Mouse (Mus musculus): ENCODE measurements around the gene Smim9. TPM values are rescaled to one million over a fixed set of nuclear protein-coding genes. Genes with fewer than 3 reads are reported as not detected.
"Not testable (repeated sequence)": the region's sequence is repeated elsewhere in the genome, so short reads cannot be mapped to it uniquely, and the experiment has no call there.

The Smim9 gene
- polyA plus RNA-seq (2012; ENCODE audit: insufficient read depth, insufficient read length, missing spikeins), result not detected in 2 replicates

- no peaks in the 10 kb centered on the region for H3K4me1 ChIP-seq (ENCODE audit: control insufficient read depth, insufficient read depth, insufficient read length, low read length)
- no peak within 1 kb of the TSS for H3K27ac ChIP-seq (replicated peaks; ENCODE audit: low read depth, low read length)
- no peak within 1 kb of the TSS for H3K4me3 ChIP-seq (ENCODE audit: insufficient read depth, low read depth, low read length)
These were observed at the start of gene Smim9 for GRCm38 (mm10) chrX:75163670-75164069. Gene Smim9 (minus strand): TSS chrX:75163770.

- Histone ChIP-seq H3K27ac (replicated peaks; ENCODE audit: low read depth, low read length) (no peak overlapping the region), H3K4me1 (ENCODE audit: control insufficient read depth, insufficient read depth, insufficient read length, low read length) (no peaks in the 10 kb centered on the region), H3K4me3 (ENCODE audit: insufficient read depth, low read depth, low read length) (peak overlapping the region; percentile 33)
These were observed 7.9 kb downstream of the Smim9 start for GRCm38 (mm10) chrX:75155576-75156243.

GRCm38 (mm10) chrX:75152249-75152648, 11.3 kb downstream of the Smim9 start:
- Histone ChIP-seq H3K4me1 (ENCODE audit: control insufficient read depth, insufficient read depth, insufficient read length, low read length) (no peaks in the 10 kb centered on the region), H3K27ac (replicated peaks; ENCODE audit: low read depth, low read length) (no peak overlapping the region)

DNA sequence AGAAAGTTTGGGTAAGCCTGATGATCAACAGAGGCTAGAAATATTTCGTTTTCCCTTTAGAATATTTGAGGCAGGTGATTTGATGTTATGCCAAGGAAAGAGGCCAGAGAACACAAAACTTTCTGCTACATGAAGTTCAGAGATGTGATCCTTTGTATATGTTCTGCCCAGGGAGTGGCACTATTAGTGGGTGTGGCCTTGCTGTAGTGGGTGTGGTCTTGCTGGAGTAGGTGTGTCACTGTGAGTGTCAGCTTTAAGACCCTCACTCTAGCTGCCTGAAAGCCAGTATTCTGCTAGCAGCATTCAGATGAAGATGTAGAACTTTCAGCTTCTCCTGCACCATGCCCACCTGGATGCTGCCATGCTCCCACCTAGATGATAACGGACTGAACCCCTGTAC, 13.3 kb downstream of the Smim9 start:
- Histone ChIP-seq H3K27ac (replicated peaks; ENCODE audit: low read depth, low read length) (no peak overlapping the region), H3K4me3 (ENCODE audit: insufficient read depth, low read depth, low read length) (no peak overlapping the region), H3K4me1 (ENCODE audit: control insufficient read depth, insufficient read depth, insufficient read length, low read length) (no peaks in the 10 kb centered on the region)

More at GRCm38 (mm10) chrX:75152249-75152648, 11.3 kb downstream of the Smim9 start:
- H3K4me3 ChIP-seq (ENCODE audit: insufficient read depth, low read depth, low read length), result no peak overlapping the region

DNA sequence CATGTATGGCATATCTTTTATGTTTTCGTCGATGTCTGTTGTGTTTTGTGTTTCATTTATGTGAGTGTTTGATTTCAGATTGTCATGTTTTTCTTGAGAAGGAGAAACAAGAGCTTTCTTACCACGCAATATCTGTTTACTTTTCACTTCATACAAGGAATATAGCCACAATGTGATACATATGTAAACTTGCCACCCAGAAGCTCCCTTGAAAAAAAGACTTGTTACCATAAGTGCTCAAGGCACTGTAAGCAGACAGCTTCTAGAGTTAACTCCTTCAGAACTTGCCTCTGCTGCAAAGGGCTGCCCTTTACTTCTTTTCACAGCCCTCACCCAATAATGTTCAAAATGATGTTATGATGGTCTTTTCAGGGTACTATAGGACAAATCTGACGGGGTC, 15.2 kb downstream of the Smim9 start:
- Histone ChIP-seq H3K4me3 (ENCODE audit: insufficient read depth, low read depth, low read length) (no peak overlapping the region), H3K27ac (replicated peaks; ENCODE audit: low read depth, low read length) (no peak overlapping the region), H3K4me1 (ENCODE audit: control insufficient read depth, insufficient read depth, insufficient read length, low read length) (no peaks in the 10 kb centered on the region)

DNA sequence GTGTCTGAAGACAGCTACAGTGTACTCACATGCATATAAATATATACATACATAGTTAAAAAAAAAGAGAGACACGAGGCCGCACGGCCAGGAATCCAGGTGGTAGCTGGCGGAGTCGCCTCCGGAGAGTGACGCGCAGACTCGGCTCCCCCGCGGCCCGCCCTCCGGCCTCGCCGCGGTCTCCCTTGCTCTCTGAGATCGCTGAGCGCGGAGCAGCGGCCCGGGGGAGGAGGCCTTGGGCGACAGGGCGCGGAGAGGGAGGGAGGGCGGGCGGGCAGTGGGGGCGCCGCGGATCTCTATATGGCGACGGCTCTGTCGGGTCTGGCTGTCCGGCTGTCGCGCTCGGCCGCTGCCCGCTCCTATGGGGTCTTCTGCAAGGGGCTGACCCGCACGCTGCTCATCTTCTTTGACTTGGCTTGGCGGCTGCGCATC, 20.4 kb downstream of the Smim9 start:
- not testable (repeated sequence) for H3K4me1 ChIP-seq (ENCODE audit: control insufficient read depth, insufficient read depth, insufficient read length, low read length); H3K27ac ChIP-seq (replicated peaks; ENCODE audit: low read depth, low read length)
- 0 out of 2 replicates have a peak overlapping the region, but pooled peaks have one; percentile 10 for H3K4me3 ChIP-seq (ENCODE audit: insufficient read depth, low read depth, low read length)

DNA sequence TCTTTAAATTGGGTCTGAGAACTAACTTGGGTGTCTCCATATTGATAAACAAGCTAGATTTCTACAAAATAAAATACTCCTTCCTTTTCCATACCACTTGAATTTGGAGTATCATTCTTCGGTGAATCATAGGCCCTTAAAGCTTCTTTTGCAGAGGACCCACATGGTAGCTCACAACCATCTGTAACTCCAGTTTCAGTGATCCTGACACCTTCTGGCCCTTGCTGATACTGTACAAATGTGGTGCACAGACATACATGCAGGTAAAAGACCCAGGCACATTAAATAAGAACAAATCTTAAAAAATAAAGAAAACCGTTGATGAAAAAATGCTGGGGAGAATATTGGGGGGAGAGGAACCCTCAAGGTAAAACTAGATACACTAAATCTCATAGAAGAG, 25.4 kb downstream of the Smim9 start:
- Histone ChIP-seq H3K4me1 (ENCODE audit: control insufficient read depth, insufficient read depth, insufficient read length, low read length) (no peaks in the 10 kb centered on the region), H3K27ac (replicated peaks; ENCODE audit: low read depth, low read length) (no peak overlapping the region), H3K4me3 (ENCODE audit: insufficient read depth, low read depth, low read length) (no peak overlapping the region)

GRCm38 (mm10) chrX:75137729-75138128, 25.8 kb downstream of the Smim9 start:
- Histone ChIP-seq H3K4me1 (ENCODE audit: control insufficient read depth, insufficient read depth, insufficient read length, low read length) (no peaks in the 10 kb centered on the region), H3K4me3 (ENCODE audit: insufficient read depth, low read depth, low read length) (no peak overlapping the region), H3K27ac (replicated peaks; ENCODE audit: low read depth, low read length) (peak overlapping the region; percentile 63)

GRCm38 (mm10) chrX:75136938-75137337, 26.6 kb downstream of the Smim9 start:
- Histone ChIP-seq H3K27ac (replicated peaks; ENCODE audit: low read depth, low read length) (no peak overlapping the region), H3K4me1 (ENCODE audit: control insufficient read depth, insufficient read depth, insufficient read length, low read length) (no peaks in the 10 kb centered on the region)

DNA sequence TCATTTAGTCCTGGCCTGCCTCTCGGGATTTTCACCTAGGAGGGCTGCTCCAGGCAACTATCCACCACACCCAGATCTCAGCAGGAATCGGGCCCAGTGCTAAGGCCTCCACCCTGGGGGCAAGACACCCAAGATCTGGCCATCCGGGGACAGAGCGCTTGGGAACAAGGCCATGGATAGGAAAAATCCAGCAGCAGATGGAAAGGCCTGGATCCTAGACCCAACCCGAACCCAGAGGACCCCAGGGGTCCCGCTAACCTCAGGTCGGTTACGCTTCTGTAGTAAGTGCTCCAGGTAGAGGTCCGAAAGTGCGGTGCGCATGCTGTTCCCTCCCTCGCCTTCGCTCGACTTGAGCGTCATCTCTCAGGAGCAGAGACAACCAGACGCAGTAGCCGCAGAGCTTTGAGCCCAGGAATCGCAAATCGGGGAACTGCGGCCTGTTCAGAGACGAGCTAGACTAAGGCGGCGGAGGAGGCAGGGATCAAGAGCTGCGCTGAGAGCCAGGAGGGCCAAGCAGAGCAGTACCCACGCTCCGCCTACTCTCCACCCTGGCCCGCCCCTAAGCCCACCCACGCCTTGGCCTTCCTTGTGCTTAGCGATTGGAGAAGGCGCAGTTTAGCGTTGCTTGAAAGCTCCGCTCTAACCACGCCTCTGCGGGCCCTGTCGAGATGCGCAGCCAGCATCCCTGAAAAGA, 33.0 kb downstream of the Smim9 start, which contains the start of gene Mpp1:
Gene Mpp1, minus strand, starts transcription at position 550 of the 694 bp plus-strand sequence.
- peak within 1 kb of the TSS; percentile 74 for H3K27ac ChIP-seq (replicated peaks; ENCODE audit: low read depth, low read length)
- peak within 1 kb of the TSS; percentile 82 for H3K4me3 ChIP-seq (ENCODE audit: insufficient read depth, low read depth, low read length)
- H3K4me1 ChIP-seq (ENCODE audit: control insufficient read depth, insufficient read depth, insufficient read length, low read length), result no peaks in the 10 kb centered on the region; the same call in 1 of the 2 replicates

More at GRCm38 (mm10) chrX:75136938-75137337, 26.6 kb downstream of the Smim9 start:
- no peak overlapping the region for H3K4me3 ChIP-seq (ENCODE audit: insufficient read depth, low read depth, low read length)

- Histone ChIP-seq H3K4me1 (ENCODE audit: control insufficient read depth, insufficient read depth, insufficient read length, low read length) (no peaks in the 10 kb centered on the region; the same call in 1 of the 2 replicates), H3K27ac (replicated peaks; ENCODE audit: low read depth, low read length) (peak overlapping the region; percentile 54), H3K4me3 (ENCODE audit: insufficient read depth, low read depth, low read length) (peak overlapping the region; percentile 23; the same call in 1 of the 2 replicates)
These were observed 34.1 kb downstream of the Smim9 start for GRCm38 (mm10) chrX:75129474-75129873.

DNA sequence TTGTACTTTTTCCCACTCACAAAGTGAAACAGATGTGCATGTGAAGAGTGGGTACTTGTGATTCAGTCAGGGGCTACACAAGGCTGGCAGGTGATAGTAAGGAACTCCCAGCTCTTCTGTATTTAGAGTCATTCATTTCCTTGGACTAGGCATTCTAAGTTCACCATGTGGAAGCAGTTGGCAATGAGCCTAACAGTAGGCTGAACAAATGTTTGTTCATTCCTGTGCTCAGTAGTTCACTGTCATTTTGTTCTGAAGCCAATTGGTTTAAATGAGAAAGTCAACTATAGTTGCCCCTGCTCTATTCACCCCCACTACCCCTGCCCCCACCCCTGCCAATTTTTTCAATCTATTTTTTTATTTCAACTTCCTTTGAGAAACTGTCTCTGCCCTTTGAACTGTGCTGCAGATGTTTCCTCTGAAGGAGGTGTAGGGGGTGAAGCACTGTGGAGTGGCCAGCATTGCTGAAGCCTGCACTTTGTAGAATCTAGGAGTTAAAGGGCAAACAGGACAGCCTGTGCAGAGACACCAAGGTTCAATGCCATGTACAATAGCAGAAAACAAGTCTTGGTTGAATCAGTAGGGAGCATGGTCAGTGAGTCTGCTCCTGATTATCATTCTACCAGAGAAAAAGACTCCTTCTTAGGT, 35.1 kb downstream of the Smim9 start:
- no peak overlapping the region; the same call in 1 of the 2 replicates for H3K4me3 ChIP-seq (ENCODE audit: insufficient read depth, low read depth, low read length)
- H3K27ac ChIP-seq (replicated peaks; ENCODE audit: low read depth, low read length), result no peak overlapping the region; the same call in 1 of the 2 replicates
- H3K4me1 ChIP-seq (ENCODE audit: control insufficient read depth, insufficient read depth, insufficient read length, low read length), result no peaks in the 10 kb centered on the region; the same call in 1 of the 2 replicates

DNA sequence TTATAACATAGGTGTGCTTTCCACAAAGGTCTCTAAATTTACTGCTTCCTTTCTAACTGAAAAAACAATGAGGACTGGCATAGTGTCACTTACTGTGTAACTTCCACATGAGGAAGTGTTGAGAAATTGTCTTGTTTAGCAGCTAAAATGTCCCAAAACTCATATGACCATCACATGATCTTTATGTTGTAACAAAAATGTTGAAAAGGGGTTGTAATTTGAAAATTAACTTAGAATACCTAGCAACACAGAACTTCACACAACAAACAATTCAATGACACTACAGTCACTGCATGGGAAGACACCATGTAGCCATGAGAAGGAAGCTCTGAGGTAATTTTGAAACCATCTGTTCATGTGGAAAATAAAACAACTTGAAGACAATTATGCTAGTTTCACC, 36.7 kb downstream of the Smim9 start:
- Histone ChIP-seq H3K4me1 (ENCODE audit: control insufficient read depth, insufficient read depth, insufficient read length, low read length) (no peaks in the 10 kb centered on the region; the same call in 1 of the 2 replicates), H3K27ac (replicated peaks; ENCODE audit: low read depth, low read length) (no peak overlapping the region), H3K4me3 (ENCODE audit: insufficient read depth, low read depth, low read length) (no peak overlapping the region)

DNA sequence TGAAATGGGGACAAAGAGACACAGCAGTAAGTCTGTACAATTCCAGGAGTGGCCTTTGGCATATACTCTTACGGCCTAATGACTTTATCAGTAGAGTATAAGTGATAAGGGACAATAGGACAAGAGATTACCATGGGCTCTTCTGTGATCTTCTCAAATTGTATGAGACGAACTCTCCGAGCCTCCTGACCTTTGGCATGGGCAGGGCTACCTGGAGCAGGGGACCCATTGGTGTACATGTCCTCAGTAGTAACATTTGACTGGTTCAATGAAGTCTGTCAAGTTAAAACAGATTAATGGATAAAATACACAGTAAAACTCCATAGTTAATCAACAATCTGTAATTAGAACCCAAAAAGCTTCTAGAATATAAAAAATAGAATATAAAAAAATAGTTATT, 38.0 kb downstream of the Smim9 start:
- Histone ChIP-seq H3K4me3 (ENCODE audit: insufficient read depth, low read depth, low read length) (no peak overlapping the region), H3K27ac (replicated peaks; ENCODE audit: low read depth, low read length) (no peak overlapping the region), H3K4me1 (ENCODE audit: control insufficient read depth, insufficient read depth, insufficient read length, low read length) (no peaks in the 10 kb centered on the region; the same call in 1 of the 2 replicates)

GRCm38 (mm10) chrX:75115550-75115949, 48.0 kb downstream of the Smim9 start:
- H3K4me1 ChIP-seq (ENCODE audit: control insufficient read depth, insufficient read depth, insufficient read length, low read length), result no peaks in the 10 kb centered on the region
- H3K4me3 ChIP-seq (ENCODE audit: insufficient read depth, low read depth, low read length), result no peak overlapping the region
- H3K27ac ChIP-seq (replicated peaks; ENCODE audit: low read depth, low read length), result no peak overlapping the region

All from brown adipose tissue, adult 24 weeks (tissue).